Mouse (Mus musculus) erythroblast, adult 5-6 weeks (primary cell): Measurements from ENCODE around the gene Gm572. TPM values are rescaled to one million over a fixed set of nuclear protein-coding genes. Genes with fewer than 3 reads are reported as not detected.

Source experiments
- ATAC-seq: replicated peaks from 2 replicates; pipeline ENCODE4 v1.8.0; 2016; ENCODE audit warnings: moderate number of reproducible peaks, mild to moderate bottlenecking, moderate TSS enrichment, inconsistent platforms; ENCODE audit not compliant: poor library complexity, low FRiP score, severe bottlenecking
- total RNA-seq, 2 experiments: library from RNA; stranded (forward) in 1 of 2; stranded (reverse) in 1 of 2; fragments of 150-400 nt in 1 of 2; fragments of 200-764, 138-1000 nt in 1 of 2; gene quantifications; 2 replicates each; pipeline versions ENCODE4 v1.2.3 to v1.2.4; 2015 to 2017; ENCODE audit warnings: low replicate concordance in 2 of 2

The Gm572 gene
- total RNA-seq, 2 experiments from 2014 or later = not detected

GRCm38 (mm10) chr4:148623609-148624008 is 19.5 kb upstream of the Gm572 start:
- no peak for ATAC-seq

DNA sequence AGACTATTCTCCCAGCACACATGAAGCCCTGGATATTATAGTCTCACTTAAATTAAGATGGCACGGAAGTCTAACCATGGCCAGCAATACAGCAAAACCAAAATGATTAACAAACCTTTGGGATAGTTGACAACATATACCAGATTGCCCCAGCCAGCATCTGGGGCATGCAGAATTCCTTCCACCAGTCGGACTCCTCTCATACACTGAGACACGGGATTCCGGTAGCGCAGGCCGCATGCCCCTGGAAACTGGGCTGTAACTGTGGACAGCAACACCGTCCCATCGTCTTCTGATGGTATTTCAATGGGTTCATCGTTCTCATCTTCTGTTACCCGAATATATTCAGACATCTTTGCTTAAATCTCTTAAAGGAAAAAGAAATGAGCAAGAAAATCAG is 18.1 kb upstream of the Gm572 start:
- no peak for ATAC-seq

DNA sequence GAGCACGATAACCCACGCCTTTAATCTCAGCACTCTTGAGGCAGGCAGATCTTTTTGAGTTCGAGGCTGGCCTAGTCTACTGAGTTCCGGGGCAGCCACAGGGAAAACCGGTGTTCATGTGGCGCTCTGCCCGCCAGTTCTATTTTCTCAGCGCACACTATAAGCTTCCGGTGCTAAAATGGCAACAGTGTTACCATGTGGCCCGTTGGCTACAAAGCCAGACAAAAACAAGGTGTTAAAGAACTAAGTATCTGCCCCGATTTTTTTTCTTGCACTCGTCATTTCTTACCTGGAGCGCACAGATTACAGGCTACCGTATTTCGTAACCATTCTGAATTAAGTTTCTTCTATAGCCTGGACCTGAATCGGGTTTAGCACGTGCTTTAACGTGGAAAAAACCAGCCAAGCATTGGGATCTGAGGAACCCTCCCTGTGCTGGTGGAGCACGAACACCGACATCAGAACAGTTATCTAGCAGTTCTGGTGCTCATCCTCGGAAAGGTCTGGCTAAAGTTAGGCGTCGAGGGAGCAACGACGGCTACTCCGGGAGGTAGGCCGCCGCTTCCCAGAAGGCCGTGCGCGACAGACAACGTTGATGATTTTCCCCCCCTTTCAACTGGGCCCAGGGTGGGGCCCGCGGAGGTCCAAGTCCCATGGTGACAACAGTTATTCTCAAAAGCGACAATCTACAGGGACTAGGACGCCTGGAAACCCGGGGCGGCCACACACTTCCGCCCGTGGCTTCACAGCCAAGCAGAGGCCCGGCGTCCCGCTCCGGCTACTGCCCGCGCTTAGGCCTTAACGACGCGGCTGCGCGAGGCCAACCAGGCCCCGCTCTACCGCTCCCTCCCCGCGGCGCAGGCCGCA is 17.1 kb upstream of the Gm572 start:
- peak; percentile 64 for ATAC-seq

DNA sequence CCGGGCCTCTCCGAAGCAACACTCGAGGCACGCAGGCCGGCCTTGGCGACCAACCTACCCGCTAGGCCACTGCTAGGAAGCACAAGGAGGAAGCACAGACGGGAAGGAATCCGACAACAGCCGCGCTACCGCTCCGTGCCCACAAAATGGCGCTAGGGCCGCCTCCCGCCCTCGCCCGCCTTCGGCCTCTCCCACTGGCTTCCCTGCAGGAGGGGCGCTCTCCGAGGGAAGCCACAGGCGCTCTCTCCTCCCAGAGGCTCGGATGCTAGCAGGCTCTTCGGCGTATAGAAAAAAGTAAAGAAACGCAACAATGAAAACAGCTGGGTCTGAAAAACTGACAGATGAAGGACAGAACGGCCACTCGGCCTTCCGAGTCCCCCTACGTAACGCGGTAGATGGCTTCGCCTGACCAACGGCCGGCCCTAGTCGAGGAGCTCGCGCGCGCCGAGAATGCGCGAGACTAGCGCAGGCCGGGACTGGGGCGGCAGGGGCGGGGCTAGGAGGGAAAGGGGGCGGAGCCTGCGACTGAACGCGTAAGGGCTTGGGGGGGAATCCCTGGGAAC is 16.4 kb upstream of the Gm572 start, which contains the start of gene Tardbp:
Gene Tardbp (minus strand): TSS at position 397 of the 563 bp plus-strand sequence.
- peak; percentile 95 for ATAC-seq

GRCm38 (mm10) chr4:148627246-148627645 is 15.9 kb upstream of the Gm572 start:
- peak; percentile 27 for ATAC-seq

DNA sequence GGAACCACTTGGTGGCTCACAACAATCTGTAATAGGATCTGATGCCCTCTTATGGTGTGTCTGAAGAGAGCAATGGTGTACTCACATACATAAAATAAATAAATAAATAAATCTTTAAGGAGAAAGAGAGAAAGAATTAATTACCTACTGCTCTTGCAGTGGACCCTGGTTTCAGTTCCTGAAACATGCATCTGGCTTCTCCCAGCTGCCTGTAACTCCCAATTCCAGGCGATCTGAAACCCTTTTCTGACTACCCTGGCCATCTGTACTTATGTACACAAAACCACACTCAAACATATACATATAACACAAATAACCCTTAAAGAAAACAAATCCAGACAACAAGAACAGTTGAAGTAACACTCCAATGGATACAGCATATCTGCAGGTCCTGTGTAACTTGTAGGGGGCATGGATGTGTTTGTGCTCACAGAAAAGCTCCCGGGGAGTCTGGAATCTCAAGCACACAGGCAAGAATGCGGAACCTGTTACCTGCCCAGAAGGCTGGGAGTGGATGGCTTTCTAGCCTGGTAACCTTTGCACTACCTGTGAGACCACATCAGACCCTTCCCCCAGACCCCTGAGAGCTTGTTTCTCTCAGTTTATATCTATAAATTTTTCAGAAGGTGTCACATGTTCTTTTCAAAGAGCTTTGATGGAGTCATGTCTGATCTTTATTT is 11.0 kb upstream of the Gm572 start:
- ATAC-seq = no peak

DNA sequence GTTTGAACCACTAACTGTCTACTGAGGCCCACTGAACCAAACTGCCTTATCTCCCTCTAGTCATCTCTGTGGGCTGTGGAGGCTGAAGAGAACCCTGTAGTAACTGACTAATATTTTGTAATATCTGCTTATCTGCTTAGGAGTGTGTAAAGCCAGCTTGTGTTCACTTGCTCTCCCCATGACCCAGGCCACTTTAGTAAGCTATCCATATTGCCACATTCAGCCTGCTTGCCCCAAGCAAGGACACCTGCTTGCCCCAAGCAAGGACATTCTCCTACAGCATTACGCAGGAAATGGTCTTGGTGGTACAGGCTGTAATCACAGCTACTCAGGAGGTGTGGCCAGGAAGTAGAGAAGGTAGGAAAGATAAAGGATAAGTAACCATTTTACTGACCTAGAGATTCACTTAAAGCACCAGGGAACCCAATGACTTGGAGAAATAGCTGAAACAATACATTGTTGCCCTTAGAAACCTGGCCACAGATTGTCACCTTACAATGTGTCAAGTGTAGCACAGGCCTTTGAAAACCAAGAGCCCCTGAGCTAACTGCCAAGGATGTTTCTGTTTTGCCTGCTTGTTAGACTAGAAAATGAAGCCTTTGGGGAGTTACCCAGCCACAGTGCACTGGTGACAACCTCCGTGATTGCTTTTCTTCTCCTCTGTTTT is 9.6 kb upstream of the Gm572 start:
- no peak; the same call in 1 of the 2 replicates for ATAC-seq

DNA sequence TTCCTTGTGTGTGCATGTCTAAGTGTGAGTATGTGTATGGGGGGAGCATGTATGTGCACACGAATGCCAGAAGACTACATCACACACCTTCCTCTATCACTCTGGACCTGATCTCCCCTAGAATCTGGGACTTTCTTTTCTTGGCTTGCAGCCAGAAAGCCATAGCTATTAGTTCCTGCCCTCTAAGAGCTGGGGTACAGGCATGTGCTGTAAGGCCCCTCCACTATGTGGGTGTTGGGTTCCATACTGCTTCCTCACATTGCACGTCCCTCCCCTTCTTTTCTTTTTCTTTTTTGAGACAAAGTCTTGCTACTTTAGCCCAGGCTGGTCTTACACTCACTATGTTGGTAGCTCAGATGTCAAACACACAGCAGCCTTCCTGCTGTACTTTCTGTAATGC is 7.8 kb upstream of the Gm572 start:
- ATAC-seq = no peak

DNA sequence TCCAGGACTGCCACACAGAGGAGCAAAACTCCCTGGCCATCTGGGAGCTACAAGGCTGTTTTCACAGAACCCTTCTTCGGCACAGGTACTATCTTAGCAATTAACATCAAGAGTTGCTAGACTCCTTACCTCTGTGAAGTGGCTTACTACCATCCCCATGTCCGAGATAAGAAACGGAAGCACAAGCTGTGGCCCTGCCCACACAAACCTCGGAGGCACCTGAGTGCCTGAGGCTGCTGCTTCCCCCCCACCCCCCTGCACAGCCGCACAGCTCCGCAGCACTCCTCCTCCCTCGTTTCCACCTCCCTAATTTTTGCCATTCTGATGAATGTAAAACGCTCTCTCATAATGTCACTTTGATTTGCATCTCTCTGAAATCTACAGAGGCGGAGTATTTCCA is 4.8 kb upstream of the Gm572 start:
- ATAC-seq = no peak

DNA sequence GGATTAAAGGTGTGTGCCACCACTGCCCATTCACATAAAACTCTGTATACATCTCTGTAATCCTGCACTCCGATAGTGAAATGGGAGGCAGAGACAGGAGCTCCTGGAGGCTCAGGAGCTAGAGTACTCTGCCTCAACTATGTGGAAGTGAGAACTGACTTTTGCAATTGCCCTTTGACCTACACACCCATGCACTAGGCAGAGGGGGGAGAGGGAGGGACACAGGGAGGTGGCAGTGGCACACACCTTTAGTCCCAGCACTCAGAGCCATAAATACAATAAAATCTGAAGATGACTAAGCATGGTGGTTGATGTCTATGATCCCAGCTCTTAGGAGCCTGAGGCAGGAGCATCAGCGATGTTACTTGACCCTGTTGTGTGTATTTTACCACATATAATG is 3.7 kb upstream of the Gm572 start:
- ATAC-seq = no peak

DNA sequence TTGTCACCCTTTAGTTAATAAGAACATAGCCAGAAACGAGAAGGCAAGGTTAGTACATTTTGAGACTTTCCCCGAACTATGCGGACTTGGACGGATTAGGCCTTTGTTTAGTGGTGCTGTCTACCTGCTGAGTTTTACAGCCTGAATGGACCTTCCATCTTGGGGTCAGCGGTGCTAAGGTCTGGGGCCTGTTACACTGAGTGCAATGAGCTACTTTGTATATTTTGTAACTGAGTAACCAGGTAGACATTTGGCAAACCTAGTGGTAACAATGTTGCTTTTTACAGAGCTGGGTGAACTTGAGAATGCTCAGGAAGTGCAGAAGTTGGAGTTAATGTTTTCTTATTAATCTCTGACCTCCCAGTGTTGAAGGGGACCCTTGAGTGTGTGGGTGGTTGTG is 2.0 kb upstream of the Gm572 start:
- no peak for ATAC-seq

GRCm38 (mm10) chr4:148644157-148644511 is 1.0 kb downstream of the Gm572 start:
- peak; percentile 85 for ATAC-seq

DNA sequence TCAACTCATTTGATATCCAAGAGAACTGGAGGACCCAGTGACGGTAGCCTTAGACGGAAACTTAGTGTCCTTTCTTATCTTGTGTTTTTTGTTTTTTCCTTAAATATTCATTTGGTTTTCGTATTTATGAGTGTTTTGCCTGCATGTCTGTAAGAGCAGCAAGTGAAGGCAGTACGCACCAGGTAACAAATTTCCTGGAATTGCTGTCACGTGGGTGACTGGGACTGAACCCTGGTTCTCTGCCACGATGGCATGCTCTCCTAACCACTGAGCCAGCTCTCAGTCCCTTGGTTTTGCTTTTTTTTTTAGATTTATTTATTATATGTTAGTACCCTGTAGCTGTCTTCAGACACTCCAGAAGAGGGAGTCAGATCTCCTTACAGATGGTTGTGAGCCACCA is 1.8 kb downstream of the Gm572 start:
- ATAC-seq = no peak

DNA sequence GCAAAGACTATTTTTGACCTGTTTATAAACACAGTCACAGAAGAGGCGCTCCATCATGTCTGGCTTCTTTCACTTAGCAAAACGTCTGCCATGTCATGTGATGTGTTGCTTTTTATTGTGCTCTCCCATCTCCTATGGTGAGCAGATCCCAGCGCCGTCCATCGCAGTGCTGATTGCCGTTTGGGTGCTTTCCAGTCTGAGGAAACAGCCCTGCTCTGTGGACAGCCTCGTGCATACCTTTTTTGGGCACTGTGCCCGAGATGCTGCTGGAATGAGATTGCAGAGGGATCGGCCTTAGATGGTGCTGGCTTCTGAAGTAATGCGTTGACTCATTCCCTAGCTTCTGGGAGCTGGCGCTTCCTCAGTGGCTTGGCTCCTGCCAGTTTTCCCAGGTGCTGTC is 3.5 kb downstream of the Gm572 start:
- no peak for ATAC-seq

GRCm38 (mm10) chr4:148649309-148649708 is 6.2 kb downstream of the Gm572 start:
- ATAC-seq = no peak; the same call in 1 of the 2 replicates

- no peak for ATAC-seq
Observed at GRCm38 (mm10) chr4:148651045-148651444, 7.9 kb downstream of the Gm572 start.

GRCm38 (mm10) chr4:148654701-148655398 is 11.7 kb downstream of the Gm572 start:
- peak; percentile 75 for ATAC-seq

- no peak for ATAC-seq
Observed at GRCm38 (mm10) chr4:148656691-148657258, 13.7 kb downstream of the Gm572 start.

GRCm38 (mm10) chr4:148657776-148658175 is 14.7 kb downstream of the Gm572 start:
- ATAC-seq = no peak
